ENCODE assay signal across 8 mouse cellular contexts in the genomic region with DNA sequence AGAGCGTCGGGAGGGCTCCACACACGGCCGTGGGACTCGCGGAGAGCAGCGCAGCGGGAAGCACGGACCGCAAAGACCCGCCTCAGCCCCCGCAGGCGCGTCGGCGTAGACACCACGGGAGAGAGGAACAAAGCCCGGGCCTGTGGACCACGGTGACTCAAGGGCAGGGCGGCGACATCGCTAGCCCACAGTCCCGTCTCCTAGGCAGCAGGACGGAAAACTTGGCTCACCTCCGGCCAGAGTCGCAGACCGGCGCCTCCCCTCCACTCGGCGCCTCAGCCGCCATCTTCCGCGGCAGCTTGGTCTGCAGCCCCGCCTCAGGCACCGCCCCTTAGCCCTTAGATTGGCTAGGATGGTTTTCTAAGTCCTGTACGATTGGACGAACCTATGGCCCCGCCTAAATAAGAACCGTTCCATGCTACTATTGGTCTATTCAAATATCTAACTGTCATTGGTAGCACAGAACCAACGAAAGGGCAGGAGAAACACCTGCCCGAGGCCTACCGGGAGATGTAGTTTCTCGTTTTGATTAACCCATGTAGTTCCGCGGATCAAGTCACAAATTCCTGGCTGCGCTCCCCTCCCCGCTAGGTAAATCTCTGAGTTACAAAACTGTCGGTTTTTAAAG. TPM values are rescaled to one million over a fixed set of nuclear protein-coding genes. Genes with fewer than 3 reads are reported as not detected.
A peak's percentile ranks its signal among the peaks of the same experiment; 100 is the strongest.
DNase-seq lines count a peak whose midpoint lies in the region; ATAC-seq and TF ChIP-seq lines count a peak whose summit lies in the region.

TSS of gene Arhgap19 (minus strand) at position 306 of the 628 bp plus-strand sequence.

- H3K36me3 ChIP-seq in hindbrain, embryonic 10.5 days = no peaks in the 10 kb centered on the region; the same call in 1 of the 2 replicates
- H3K36me3 ChIP-seq in lung, postnatal 0 days (ENCODE audit: insufficient read depth, low read length) = no peaks in the 10 kb centered on the region

- H3K9ac ChIP-seq in lung, postnatal 0 days (replicated peaks; ENCODE audit: low read depth) = peak within 1 kb of the TSS; percentile 35

- H3K27me3 ChIP-seq in hindbrain, embryonic 10.5 days (ENCODE audit: insufficient read depth, poor library complexity, severe bottlenecking) = no peaks in the 10 kb centered on the region
- H3K27me3 ChIP-seq in lung, postnatal 0 days (replicated peaks; ENCODE audit: insufficient read depth, low read length) = no peaks in the 10 kb centered on the region

- H3K4me2 ChIP-seq in lung, postnatal 0 days (replicated peaks; ENCODE audit: low read depth, low read length) = peak within 1 kb of the TSS; percentile 71

- peaks cover 7% of the 10 kb centered on the region for H3K9me3 ChIP-seq in hindbrain, embryonic 10.5 days
- H3K9me3 ChIP-seq in lung, postnatal 0 days (ENCODE audit: low read length) = no peaks in the 10 kb centered on the region

- H3K27ac ChIP-seq in hindbrain, embryonic 10.5 days = peak within 1 kb of the TSS; percentile 97
- peak within 1 kb of the TSS; percentile 29 for H3K27ac ChIP-seq in lung, postnatal 0 days (ENCODE audit: low read length)

- peak; percentile 94 for DNase-seq in MN1 (ENCODE audit: low spot score)
- DNase-seq in cerebellum, adult 9-10 months = peak; percentile 97
- DNase-seq in hindbrain, embryonic 10.5 days (ENCODE audit: low spot score) = peak; percentile 90
- DNase-seq in layer of hippocampus, adult 9-11 months = peak; percentile 97
- peak; percentile 99 for DNase-seq in lung, postnatal 0 days (ENCODE audit: low spot score)
- DNase-seq in ovary, postnatal 14 days (ENCODE audit: low spot score) = peak; percentile 79
- DNase-seq in thymus, postnatal 14 days = peak; percentile 92

- TF ChIP-seq CTCF in lung, postnatal 0 days (IDR thresholded peaks at IDR 0.05) = no peak

- peak; percentile 100 for ATAC-seq in frontal cortex, adult (ENCODE audit: low TSS enrichment)
- peak; percentile 100 for ATAC-seq in lung, postnatal 0 days

- whole genome bisulfite sequencing in hindbrain, embryonic 10.5 days = under 1% methylated on average over 48 of the region's 48 CpGs
- 2% methylated on average over 48 of the region's 48 CpGs for WGBS in lung, postnatal 0 days

- H3K4me3 ChIP-seq in hindbrain, embryonic 10.5 days = peak within 1 kb of the TSS; percentile 84
- H3K4me3 ChIP-seq in lung, postnatal 0 days (ENCODE audit: low read depth, low read length) = peak within 1 kb of the TSS; percentile 68

- no peak for TF ChIP-seq EP300 in lung, postnatal 0 days (IDR thresholded peaks at IDR 0.05)

- peaks cover 19% of the 10 kb centered on the region for H3K4me1 ChIP-seq in hindbrain, embryonic 10.5 days (replicated peaks)
- H3K4me1 ChIP-seq in lung, postnatal 0 days (ENCODE audit: insufficient read depth, low read depth, low read length) = no peaks in the 10 kb centered on the region

RNA-seq across cellular contexts. Expression of gene Arhgap19, which starts in this region (rescaled TPM):
- polyA plus RNA-seq in hindbrain, embryonic 10.5 days (2016; fragmentation: Nextera tagmentation; extraction: Ambion mirVana) = 27.9 and 37.9 TPM in 2 replicates
- 2.1 and 2.8 TPM in 2 replicates for polyA plus RNA-seq in lung, postnatal 0 days (2015; fragmentation: Nextera tagmentation; extraction: Ambion mirVana)

Comparison
In these comparisons a context has a peak if more than half of its experiments do, and no peak if none do; other contexts are left out.
1. Peak in every context shown above with its lines: DNase-seq, ATAC-seq, H3K4me3 ChIP-seq and H3K27ac ChIP-seq.